Mouse (Mus musculus) liver, embryonic 12.5 days (tissue): ENCODE measurements around the gene Cpsf6. TPM values are rescaled to one million over a fixed set of nuclear protein-coding genes. Genes with fewer than 3 reads are reported as not detected.
A peak's percentile ranks its signal among the peaks of the same experiment; 100 is the strongest.

Experiments
- ATAC-seq: fragments of 200-750 bp; cut with Nextera tagmentation; 2 replicates; pipeline ENCODE4 v1.8.0; 2017; ENCODE audit warnings: moderate number of reproducible peaks, mild to moderate bottlenecking, moderate library complexity
- H3K27ac ChIP-seq: fragments of 300-500 bp; sonication (generic); 2 replicates; pipeline ENCODE4 v1.5.1; 2016; ENCODE audit warnings: mild to moderate bottlenecking
- H3K27me3 ChIP-seq: fragments of 300-500 bp; sonication (generic); replicated peaks from 2 replicates; pipeline ENCODE4 v1.6.1; 2016; ENCODE audit warnings: mild to moderate bottlenecking, moderate library complexity
- H3K36me3 ChIP-seq: fragments of 300-500 bp; sonication (generic); 2 replicates; pipeline ENCODE4 v1.6.1; 2016; ENCODE audit warnings: mild to moderate bottlenecking, moderate library complexity
- H3K4me1 ChIP-seq: fragments of 300-500 bp; sonication (generic); 2 replicates; pipeline ENCODE4 v1.6.1; 2016
- H3K4me2 ChIP-seq: fragments of 300-500 bp; sonication (generic); 2 replicates; pipeline ENCODE4 v1.6.1; 2016; ENCODE audit warnings: mild to moderate bottlenecking, moderate library complexity
- H3K4me3 ChIP-seq: fragments of 300-500 bp; sonication (generic); 2 replicates; pipeline ENCODE4 v1.5.1; 2016; ENCODE audit warnings: mild to moderate bottlenecking, moderate library complexity
- H3K9ac ChIP-seq: fragments of 300-500 bp; sonication (generic); 2 replicates; pipeline ENCODE4 v1.6.1; 2016; ENCODE audit warnings: mild to moderate bottlenecking, moderate library complexity
- H3K9me3 ChIP-seq: fragments of 300-500 bp; sonication (generic); replicated peaks from 2 replicates; pipeline ENCODE4 v1.6.1; 2016; ENCODE audit warnings: mild to moderate bottlenecking, moderate library complexity
- WGBS: fragments of 180-500 bp; shearing (Covaris S2); methylation state at CpG from one replicate; pipeline ENCODE4 v1.1.7; 2016; ENCODE audit not compliant: insufficient replicate concordance; 5-methylcytosine and 5-hydroxymethylcytosine counted together
- polyA plus RNA-seq: library from polyadenylated mRNA; unstranded; fragments of >200 nt; fragmentation: Nextera tagmentation; extraction: Ambion mirVana; gene quantifications from 2 replicates; pipeline ENCODE4 v1.2.1, GENCODE M21; 2016

Cpsf6 gene
- polyA plus RNA-seq = 92.5 and 96.8 TPM in 2 replicates

DNA sequence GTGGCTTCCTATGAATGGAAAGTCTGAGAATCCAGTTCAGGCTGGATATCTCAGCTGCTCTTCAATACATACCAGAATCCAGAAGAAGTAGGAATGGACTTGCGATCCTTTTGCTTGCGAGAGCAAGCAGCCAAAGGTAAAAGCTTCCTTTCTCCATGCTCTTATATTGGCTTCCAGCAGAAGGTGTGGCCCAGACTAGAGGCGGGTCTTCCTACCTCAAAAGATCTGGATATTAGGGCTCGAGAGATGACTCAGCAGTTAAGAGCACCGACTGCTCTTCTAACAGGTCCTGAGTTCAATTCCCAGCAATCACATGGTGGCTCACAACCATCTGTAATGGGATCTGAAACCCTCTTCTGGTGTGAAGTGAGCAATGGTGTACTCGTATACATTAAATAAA is at the start of gene Cpsf6:
Gene Cpsf6 (minus strand): TSS at position 108 of the 400 bp plus-strand sequence.
- Histone ChIP-seq H3K9me3 (no peaks in the 10 kb centered on the region), H3K4me1 (peaks cover 19% of the 10 kb centered on the region), H3K4me2 (no peak within 1 kb of the TSS), H3K4me3 (no peak within 1 kb of the TSS), H3K9ac (no peak within 1 kb of the TSS), H3K27me3 (0 out of 2 replicates have a peak, but pooled peaks cover 3% of the 10 kb centered on the region), H3K36me3 (no peaks in the 10 kb centered on the region), H3K27ac (no peak within 1 kb of the TSS)
- no peak for ATAC-seq
- WGBS = 49% methylated on average over 6 of the region's 6 CpGs

DNA sequence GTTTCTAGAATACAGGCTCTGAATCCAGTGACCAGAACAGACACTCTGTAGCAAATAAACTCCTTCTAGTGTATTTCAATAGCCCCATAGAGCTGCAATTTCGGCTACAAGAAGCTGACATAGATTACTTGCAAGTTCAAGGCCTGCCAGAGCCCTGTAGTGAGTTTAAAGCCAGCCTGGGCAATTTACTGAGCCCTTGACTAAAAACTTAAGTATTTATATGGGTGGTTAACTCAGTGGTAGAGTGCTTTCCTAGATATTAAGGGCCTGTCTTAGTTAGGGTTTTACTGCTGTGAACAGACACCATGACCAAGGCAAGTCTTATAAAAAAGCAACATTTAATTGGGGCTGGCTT is 46.8 kb upstream of the Cpsf6 start:
- Histone ChIP-seq H3K9me3 (no peaks in the 10 kb centered on the region), H3K4me3 (no peak overlapping the region), H3K4me1 (peaks cover 14% of the 10 kb centered on the region), H3K27me3 (no peaks in the 10 kb centered on the region), H3K4me2 (no peak overlapping the region), H3K36me3 (no peaks in the 10 kb centered on the region), H3K9ac (no peak overlapping the region), H3K27ac (no peak overlapping the region)
- no peak for ATAC-seq
- WGBS = 70% methylated on average over 1 of the region's 1 CpGs

- H3K4me1 ChIP-seq = peaks cover 14% of the 10 kb centered on the region
- H3K27me3 ChIP-seq = no peaks in the 10 kb centered on the region
- no peak overlapping the region for H3K27ac ChIP-seq
- WGBS = 61% methylated on average over 11 of the region's 11 CpGs
- H3K4me2 ChIP-seq = no peak overlapping the region
- H3K4me3 ChIP-seq = no peak overlapping the region
- H3K9me3 ChIP-seq = no peaks in the 10 kb centered on the region
- H3K36me3 ChIP-seq = no peaks in the 10 kb centered on the region
- H3K9ac ChIP-seq = no peak overlapping the region
- ATAC-seq = no peak
These were observed 46.2 kb upstream of the Cpsf6 start for GRCm38 (mm10) chr10:117425907-117426614.

DNA sequence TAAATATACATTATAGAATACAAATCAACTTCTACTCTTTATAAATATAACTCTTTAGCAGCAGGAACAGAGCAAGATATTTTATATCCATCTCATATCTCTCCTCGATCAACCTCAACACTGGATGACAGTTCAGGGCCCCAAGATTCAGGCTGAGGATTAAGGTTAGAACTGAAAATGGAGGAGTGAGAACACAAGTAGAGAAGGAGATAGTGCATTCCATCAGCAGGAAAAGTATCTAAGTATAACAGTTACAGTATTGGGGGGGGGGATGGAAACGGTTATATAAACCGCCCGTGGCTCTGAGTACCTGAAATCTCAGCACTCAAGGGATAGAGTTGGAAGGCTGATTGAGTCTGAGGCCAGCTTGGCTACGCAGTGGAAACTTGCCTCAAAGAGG is 45.2 kb upstream of the Cpsf6 start:
- H3K36me3 ChIP-seq = no peaks in the 10 kb centered on the region
- no peak overlapping the region for H3K4me2 ChIP-seq
- no peaks in the 10 kb centered on the region for H3K27me3 ChIP-seq
- no peaks in the 10 kb centered on the region for H3K9me3 ChIP-seq
- H3K4me1 ChIP-seq = peaks cover 14% of the 10 kb centered on the region
- no peak for ATAC-seq
- 75% methylated on average over 5 of the region's 5 CpGs for WGBS
- H3K9ac ChIP-seq = no peak overlapping the region
- H3K4me3 ChIP-seq = no peak overlapping the region
- H3K27ac ChIP-seq = no peak overlapping the region

GRCm38 (mm10) chr10:117424146-117424905 is 44.5 kb upstream of the Cpsf6 start:
- Histone ChIP-seq H3K4me3 (no peak overlapping the region), H3K9ac (no peak overlapping the region), H3K27me3 (no peaks in the 10 kb centered on the region), H3K36me3 (no peaks in the 10 kb centered on the region), H3K4me1 (peaks cover 14% of the 10 kb centered on the region), H3K27ac (no peak overlapping the region), H3K4me2 (peak overlapping the region; percentile 11; the same call in 1 of the 2 replicates), H3K9me3 (no peaks in the 10 kb centered on the region)
- 30% methylated on average over 3 of the region's 3 CpGs for WGBS
- peak; percentile 60 for ATAC-seq

- ATAC-seq = no peak
- Histone ChIP-seq H3K9me3 (no peaks in the 10 kb centered on the region), H3K27me3 (no peaks in the 10 kb centered on the region), H3K4me2 (peak overlapping the region; percentile 11; the same call in 1 of the 2 replicates), H3K36me3 (no peaks in the 10 kb centered on the region), H3K9ac (no peak overlapping the region), H3K4me1 (peaks cover 22% of the 10 kb centered on the region), H3K4me3 (no peak overlapping the region), H3K27ac (no peak overlapping the region)
- 73% methylated on average over 17 of the region's 17 CpGs for WGBS
These were observed 43.5 kb upstream of the Cpsf6 start for GRCm38 (mm10) chr10:117423025-117424002.

GRCm38 (mm10) chr10:117422174-117422808 is 42.5 kb upstream of the Cpsf6 start:
- ATAC-seq = no peak
- no peak overlapping the region for H3K27ac ChIP-seq
- no peak overlapping the region for H3K4me3 ChIP-seq
- no peaks in the 10 kb centered on the region for H3K9me3 ChIP-seq
- 76% methylated on average over 6 of the region's 6 CpGs for WGBS
- H3K4me1 ChIP-seq = peaks cover 31% of the 10 kb centered on the region
- no peaks in the 10 kb centered on the region for H3K36me3 ChIP-seq
- H3K4me2 ChIP-seq = no peak overlapping the region
- no peaks in the 10 kb centered on the region for H3K27me3 ChIP-seq
- H3K9ac ChIP-seq = no peak overlapping the region

- Histone ChIP-seq H3K27ac (no peak overlapping the region), H3K36me3 (no peaks in the 10 kb centered on the region), H3K4me2 (no peak overlapping the region), H3K4me3 (no peak overlapping the region), H3K9me3 (no peaks in the 10 kb centered on the region), H3K27me3 (no peaks in the 10 kb centered on the region), H3K9ac (no peak overlapping the region), H3K4me1 (peaks cover 37% of the 10 kb centered on the region)
- ATAC-seq = no peak
- 72% methylated on average over 7 of the region's 7 CpGs for WGBS
These were observed 41.7 kb upstream of the Cpsf6 start for GRCm38 (mm10) chr10:117421283-117422107.

DNA sequence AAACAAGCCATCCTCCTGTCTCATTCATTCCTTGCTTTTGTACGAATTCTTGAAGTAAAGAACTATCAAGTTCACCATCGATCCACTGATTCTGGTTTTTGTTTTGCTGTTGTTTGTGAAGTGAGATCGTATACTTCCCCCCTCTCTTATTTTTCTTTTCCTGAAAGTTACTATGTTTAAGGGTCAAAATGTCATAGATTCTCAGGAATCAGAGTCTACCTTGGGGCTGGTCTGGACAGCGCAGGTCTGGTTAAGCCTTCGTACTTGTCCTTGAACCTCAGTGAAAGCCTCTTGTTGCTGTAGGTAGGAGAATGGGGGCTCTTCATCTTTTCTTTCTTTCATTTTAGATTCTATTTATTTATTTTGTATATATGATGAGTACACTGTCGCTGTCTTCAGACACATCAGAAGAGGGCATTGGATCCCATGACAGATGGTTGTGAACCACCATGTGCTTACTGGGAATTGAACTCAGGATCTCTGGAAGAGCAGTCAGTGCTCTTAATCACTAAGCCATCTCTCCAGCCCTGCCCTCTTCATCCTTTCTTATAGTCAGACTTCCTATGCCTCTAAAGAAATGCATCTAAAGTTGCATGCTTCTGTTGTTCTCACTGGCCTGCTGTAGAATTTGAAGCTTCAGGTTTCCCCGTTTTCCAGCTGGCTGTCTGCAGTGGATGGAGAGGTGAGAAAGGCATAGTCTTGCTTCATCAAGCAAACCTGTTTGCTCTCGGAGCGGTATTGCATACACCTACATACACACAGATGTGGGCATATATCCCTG is 40.9 kb upstream of the Cpsf6 start:
- WGBS = 75% methylated on average over 9 of the region's 9 CpGs
- no peak for ATAC-seq
- no peak overlapping the region for H3K4me2 ChIP-seq
- no peak overlapping the region for H3K27ac ChIP-seq
- no peak overlapping the region for H3K4me3 ChIP-seq
- no peaks in the 10 kb centered on the region for H3K27me3 ChIP-seq
- H3K4me1 ChIP-seq = peaks cover 37% of the 10 kb centered on the region
- H3K9me3 ChIP-seq = no peaks in the 10 kb centered on the region
- H3K9ac ChIP-seq = no peak overlapping the region
- no peaks in the 10 kb centered on the region for H3K36me3 ChIP-seq

- no peak overlapping the region for H3K27ac ChIP-seq
- H3K36me3 ChIP-seq = no peaks in the 10 kb centered on the region
- no peaks in the 10 kb centered on the region for H3K27me3 ChIP-seq
- 66% methylated on average over 8 of the region's 8 CpGs for WGBS
- H3K4me2 ChIP-seq = peak overlapping the region; percentile 75; the same call in 1 of the 2 replicates
- ATAC-seq = no peak
- H3K9ac ChIP-seq = no peak overlapping the region
- H3K4me1 ChIP-seq = peaks cover 37% of the 10 kb centered on the region
- H3K9me3 ChIP-seq = no peaks in the 10 kb centered on the region
- H3K4me3 ChIP-seq = no peak overlapping the region
These were observed 39.9 kb upstream of the Cpsf6 start for GRCm38 (mm10) chr10:117419577-117420290.
